Mouse (Mus musculus) midbrain, embryonic 11.5 days (tissue): Measurements from ENCODE around the gene Tle6. TPM values are rescaled to one million over a fixed set of nuclear protein-coding genes. Genes with fewer than 3 reads are reported as not detected.

ENCODE experiments used
- ATAC-seq: fragments of 200-750 bp; cut with Nextera tagmentation; 2 replicates; pipeline ENCODE4 v1.8.0; 2017; ENCODE audit warnings: moderate TSS enrichment, moderate library complexity; ENCODE audit not compliant: low FRiP score
- DNase-seq: peaks from one replicate; pipeline ENCODE4 v3.0.0; 2015; ENCODE audit warnings: low spot score; ENCODE audit errors: missing footprints
- H3K27ac ChIP-seq: fragments of 300-500 bp; sonication (generic); 2 replicates; pipeline ENCODE4 v1.5.1; 2014; ENCODE audit warnings: low read depth, low read length
- H3K27me3 ChIP-seq: fragments of 300-500 bp; sonication (generic); 2 replicates; pipeline ENCODE4 v1.6.1; 2014; ENCODE audit warnings: mild to moderate bottlenecking, low read length, moderate library complexity, mixed read lengths; ENCODE audit not compliant: control insufficient read depth, insufficient read depth
- H3K36me3 ChIP-seq: fragments of 300-500 bp; sonication (generic); 2 replicates; pipeline ENCODE4 v1.6.1; 2014; ENCODE audit warnings: mild to moderate bottlenecking, low read length, moderate library complexity, mixed read lengths; ENCODE audit not compliant: control insufficient read depth, insufficient read depth
- H3K4me1 ChIP-seq: fragments of 300-500 bp; sonication (generic); 2 replicates; pipeline ENCODE4 v1.6.1; 2014; ENCODE audit warnings: low read length; ENCODE audit not compliant: control insufficient read depth, insufficient read depth
- H3K4me2 ChIP-seq: fragments of 300-500 bp; sonication (generic); 2 replicates; pipeline ENCODE4 v1.6.1; 2014; ENCODE audit warnings: mild to moderate bottlenecking, moderate library complexity
- H3K4me3 ChIP-seq: fragments of 300-500 bp; sonication (generic); 2 replicates; pipeline ENCODE4 v1.5.1; 2014; ENCODE audit warnings: low read depth, low read length
- H3K9ac ChIP-seq: fragments of 300-500 bp; sonication (generic); 2 replicates; pipeline ENCODE4 v1.6.1; 2014; ENCODE audit warnings: low read length
- H3K9me3 ChIP-seq: fragments of 300-500 bp; sonication (generic); 2 replicates; pipeline ENCODE4 v1.6.1; 2016; ENCODE audit warnings: low read length; ENCODE audit not compliant: control insufficient read depth
- WGBS: fragments of 180-500 bp; shearing (Covaris S2); extraction: QIAGEN DNeasy Blood & Tissue Kit; methylation state at CpG from one replicate; pipeline ENCODE4 v1.1.7; 2014; 5-methylcytosine and 5-hydroxymethylcytosine counted together
- polyA plus RNA-seq: library from polyadenylated mRNA; unstranded; fragments of >200 nt; fragmentation: Nextera tagmentation; extraction: Ambion mirVana; gene quantifications from 2 replicates; pipeline ENCODE4 v1.2.1, GENCODE M21; 2014

The Tle6 gene
- polyA plus RNA-seq, 1 experiment from 2014 or later, result 6.0 TPM

DNA sequence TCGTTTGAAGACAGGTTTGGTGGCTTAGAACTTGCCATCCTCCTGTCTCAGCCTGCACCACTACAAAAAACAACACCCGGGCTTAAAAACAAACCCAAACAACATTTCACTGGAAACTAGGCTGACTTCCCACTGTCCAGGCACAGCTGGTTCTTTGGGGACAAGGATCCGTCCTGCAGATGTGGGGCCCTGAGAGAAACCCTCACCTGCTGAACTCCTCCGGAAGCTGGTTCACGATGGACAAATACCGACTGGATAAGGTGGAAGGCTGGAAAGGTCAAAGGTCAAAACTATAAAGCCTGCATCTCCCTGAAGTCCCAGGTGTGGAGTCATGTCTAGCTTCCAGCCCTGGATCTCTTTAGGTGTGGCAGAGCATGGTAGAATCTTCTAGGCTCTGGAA lies 2.0 kb downstream of the Tle6 start:
- H3K4me1 ChIP-seq, result peaks cover 33% of the 10 kb centered on the region

DNA sequence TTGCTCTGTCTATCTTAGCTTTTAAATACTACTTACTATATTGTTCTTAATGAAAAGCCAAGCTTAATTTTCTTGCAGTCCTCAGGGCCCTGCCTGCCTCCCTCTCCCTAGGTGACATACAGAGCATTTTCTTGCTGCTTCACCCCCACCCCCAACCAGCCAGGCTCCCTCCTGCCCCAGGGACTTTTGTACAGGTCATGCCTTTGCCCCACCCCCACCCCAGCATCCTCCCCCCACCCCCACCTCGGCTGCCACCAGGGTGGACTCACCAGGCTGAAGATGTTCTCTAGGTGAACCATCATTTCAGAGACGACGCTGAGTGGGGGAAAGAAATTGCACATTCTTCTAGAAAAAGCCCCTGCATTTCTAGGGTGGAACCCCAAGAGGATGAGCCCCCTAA lies 2.5 kb downstream of the Tle6 start:
- Histone ChIP-seq H3K27ac (no peak overlapping the region), H3K27me3 (peaks cover 59% of the 10 kb centered on the region), H3K36me3 (no peaks in the 10 kb centered on the region), H3K4me3 (no peak overlapping the region), H3K4me2 (no peak overlapping the region), H3K9me3 (no peaks in the 10 kb centered on the region), H3K9ac (no peak overlapping the region), H3K4me1 (peaks cover 33% of the 10 kb centered on the region)
- DNase-seq (no peak), ATAC-seq (no peak)
- 42% methylated on average over 3 of the region's 3 CpGs for WGBS

More for the DNA sequence above, 2.0 kb downstream of the Tle6 start:
- ATAC-seq (no peak), DNase-seq (no peak)
- no peak overlapping the region for H3K4me2 ChIP-seq
- H3K36me3 ChIP-seq, result no peaks in the 10 kb centered on the region
- H3K4me3 ChIP-seq, result no peak overlapping the region
- no peak overlapping the region for H3K9ac ChIP-seq
- no peak overlapping the region for H3K27ac ChIP-seq
- H3K9me3 ChIP-seq, result no peaks in the 10 kb centered on the region
- WGBS, result 58% methylated on average over 6 of the region's 6 CpGs
- H3K27me3 ChIP-seq, result peaks cover 57% of the 10 kb centered on the region

DNA sequence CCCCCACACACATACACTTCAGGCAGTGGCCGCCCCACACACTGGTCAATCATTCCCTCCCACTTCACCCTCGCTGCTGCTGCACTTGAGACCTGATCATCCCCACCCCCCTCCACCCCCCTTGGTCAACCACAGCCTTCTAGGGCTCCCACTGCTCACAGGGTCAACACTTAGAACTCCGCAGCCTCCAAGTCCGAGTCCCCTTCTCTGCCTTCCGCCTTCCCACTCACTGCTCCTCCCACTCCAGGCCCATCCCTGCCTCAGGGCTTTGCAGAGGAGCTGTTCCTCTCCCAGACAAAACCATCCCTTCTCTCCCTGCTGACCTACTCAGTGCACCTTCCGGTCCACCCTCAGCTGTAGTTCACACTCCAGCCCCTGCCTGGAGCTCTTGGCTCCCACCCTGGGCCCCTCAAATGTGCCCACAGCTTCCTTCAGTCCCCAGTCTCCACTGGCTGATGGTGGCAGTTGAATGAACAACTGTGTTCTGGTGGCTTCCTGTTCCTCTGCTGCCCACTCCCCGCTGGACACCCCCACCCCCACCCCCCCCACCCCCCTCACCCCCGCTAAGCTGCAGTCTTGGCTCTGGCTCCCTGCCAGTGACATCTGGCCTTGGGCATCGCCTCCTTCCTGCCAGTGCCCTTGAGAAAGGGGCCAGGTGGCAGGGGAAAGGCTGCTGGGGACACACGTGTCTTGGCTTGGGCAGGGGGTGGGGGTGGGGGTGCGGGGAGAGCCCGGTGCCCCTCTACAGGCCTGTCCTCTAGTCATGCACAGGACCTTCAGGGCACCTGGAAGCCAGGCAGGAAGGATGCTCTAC lies 3.5 kb downstream of the Tle6 start:
- DNase-seq, result no peak
- Histone ChIP-seq H3K36me3 (no peaks in the 10 kb centered on the region), H3K4me1 (peaks cover 33% of the 10 kb centered on the region), H3K4me2 (peak overlapping the region; percentile 28), H3K9me3 (no peaks in the 10 kb centered on the region), H3K4me3 (no peak overlapping the region), H3K9ac (peak overlapping the region; percentile 32; the same call in 1 of the 2 replicates), H3K27ac (no peak overlapping the region), H3K27me3 (peaks cover 59% of the 10 kb centered on the region)
- no peak for ATAC-seq
- 13% methylated on average over 12 of the region's 12 CpGs for WGBS

DNA sequence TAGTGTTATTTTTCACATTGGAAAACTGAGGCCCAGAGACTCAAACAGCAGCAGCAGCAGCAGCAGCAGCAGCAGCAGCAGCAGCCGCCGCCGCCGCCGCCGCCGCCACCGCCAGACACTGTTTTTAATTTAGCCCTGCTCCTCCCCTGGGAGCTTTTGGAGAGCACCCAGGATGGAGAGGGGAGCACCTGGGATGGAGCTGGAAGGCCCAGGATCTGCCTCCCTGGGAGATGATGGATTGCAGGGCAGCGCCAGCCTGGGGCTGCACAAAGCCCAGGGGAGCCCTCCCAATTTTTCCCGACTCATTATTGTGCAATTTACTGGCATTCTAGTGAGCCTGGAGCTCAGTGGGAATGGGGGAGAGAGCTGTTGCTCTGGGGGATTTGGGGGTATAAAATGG lies 4.3 kb downstream of the Tle6 start:
- no peak for ATAC-seq
- peak overlapping the region; percentile 28 for H3K4me2 ChIP-seq
- peaks cover 55% of the 10 kb centered on the region for H3K27me3 ChIP-seq
- WGBS, result under 1% methylated on average over 10 of the region's 10 CpGs
- H3K4me1 ChIP-seq, result peaks cover 31% of the 10 kb centered on the region
- H3K36me3 ChIP-seq, result no peaks in the 10 kb centered on the region
- H3K27ac ChIP-seq, result no peak overlapping the region
- DNase-seq, result no peak
- H3K4me3 ChIP-seq, result peak overlapping the region; percentile 11; the same call in 1 of the 2 replicates
- H3K9me3 ChIP-seq, result no peaks in the 10 kb centered on the region
- peak overlapping the region; percentile 32 for H3K9ac ChIP-seq

DNA sequence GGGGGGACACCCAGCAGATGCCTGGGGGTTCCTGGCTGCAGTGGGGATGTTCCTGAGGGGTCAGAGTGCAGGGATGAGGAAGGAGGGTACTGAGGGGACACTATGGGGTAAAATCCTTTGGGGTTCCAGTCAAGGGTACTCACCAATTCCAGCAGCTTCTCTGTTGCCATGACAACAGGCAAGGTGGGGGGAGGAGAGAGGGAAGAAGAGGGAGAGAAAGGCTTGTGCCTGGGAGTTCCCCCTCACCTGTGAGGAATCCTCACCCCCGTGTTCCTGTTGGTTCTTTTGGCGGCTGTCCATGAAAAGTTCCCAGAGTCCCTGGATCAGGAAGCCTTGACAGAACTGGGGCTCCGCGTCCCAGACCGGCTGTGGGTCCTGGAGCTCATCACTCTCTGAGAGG lies 5.3 kb downstream of the Tle6 start:
- H3K9ac ChIP-seq, result no peak overlapping the region
- no peak for DNase-seq
- H3K4me2 ChIP-seq, result no peak overlapping the region
- no peak overlapping the region for H3K4me3 ChIP-seq
- H3K27ac ChIP-seq, result no peak overlapping the region
- peaks cover 50% of the 10 kb centered on the region for H3K27me3 ChIP-seq
- WGBS, result 46% methylated on average over 5 of the region's 5 CpGs
- H3K36me3 ChIP-seq, result no peaks in the 10 kb centered on the region
- H3K9me3 ChIP-seq, result no peaks in the 10 kb centered on the region
- no peak for ATAC-seq
- peaks cover 22% of the 10 kb centered on the region for H3K4me1 ChIP-seq

DNA sequence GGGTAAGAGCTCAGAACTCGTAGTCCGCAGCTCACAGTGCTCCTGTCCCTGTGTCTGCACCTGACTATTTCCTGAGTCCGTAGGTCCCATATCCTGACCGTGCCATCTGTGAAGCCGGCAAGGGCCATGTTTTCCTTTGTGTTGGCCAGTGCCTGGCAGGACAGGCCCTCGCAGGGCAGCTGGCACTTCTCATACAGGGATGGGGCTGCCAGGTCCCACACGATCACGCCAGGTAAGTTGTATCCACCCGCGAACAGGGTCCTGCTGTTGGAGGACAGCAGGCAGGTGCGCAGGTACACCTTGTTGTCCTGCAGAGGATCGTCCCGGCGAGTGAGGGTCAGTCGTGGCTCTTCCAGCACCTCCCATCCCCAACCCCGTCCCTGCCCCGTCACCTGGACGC lies 6.9 kb downstream of the Tle6 start:
- 81% methylated on average over 18 of the region's 18 CpGs for WGBS
- DNase-seq, result no peak

DNA sequence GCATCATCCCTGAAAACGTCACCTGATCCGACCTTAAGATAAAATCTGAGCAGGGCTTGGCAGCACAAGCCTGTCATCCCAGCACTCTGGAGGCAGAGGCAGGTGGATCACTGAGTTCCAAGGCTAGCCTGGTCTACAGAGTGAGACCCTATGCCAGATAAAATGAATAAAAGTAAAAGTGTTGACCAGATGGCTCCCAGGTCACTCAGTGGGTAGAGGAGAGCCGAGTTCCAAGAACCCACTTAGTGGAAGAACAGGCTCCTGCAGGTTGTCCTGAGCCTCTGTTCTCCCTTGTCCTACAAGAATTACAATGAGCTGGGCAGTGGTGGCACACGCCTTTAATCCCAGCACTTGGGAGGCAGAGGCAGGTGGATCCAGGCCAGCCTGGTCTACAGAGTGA lies 7.7 kb downstream of the Tle6 start:
- ATAC-seq, result no peak
- WGBS, result 59% methylated on average over 4 of the region's 4 CpGs
- Histone ChIP-seq H3K27ac (no peak overlapping the region), H3K4me3 (no peak overlapping the region), H3K9ac (no peak overlapping the region), H3K27me3 (peaks cover 35% of the 10 kb centered on the region), H3K4me1 (peaks cover 20% of the 10 kb centered on the region), H3K36me3 (no peaks in the 10 kb centered on the region), H3K9me3 (no peaks in the 10 kb centered on the region), H3K4me2 (no peak overlapping the region)
- DNase-seq, result no peak

More for the DNA sequence above, 6.9 kb downstream of the Tle6 start:
- Histone ChIP-seq H3K4me3 (no peak overlapping the region), H3K4me1 (peaks cover 20% of the 10 kb centered on the region), H3K9me3 (no peaks in the 10 kb centered on the region), H3K27ac (no peak overlapping the region), H3K4me2 (no peak overlapping the region), H3K9ac (no peak overlapping the region), H3K36me3 (no peaks in the 10 kb centered on the region), H3K27me3 (peaks cover 41% of the 10 kb centered on the region)
- no peak for ATAC-seq

DNA sequence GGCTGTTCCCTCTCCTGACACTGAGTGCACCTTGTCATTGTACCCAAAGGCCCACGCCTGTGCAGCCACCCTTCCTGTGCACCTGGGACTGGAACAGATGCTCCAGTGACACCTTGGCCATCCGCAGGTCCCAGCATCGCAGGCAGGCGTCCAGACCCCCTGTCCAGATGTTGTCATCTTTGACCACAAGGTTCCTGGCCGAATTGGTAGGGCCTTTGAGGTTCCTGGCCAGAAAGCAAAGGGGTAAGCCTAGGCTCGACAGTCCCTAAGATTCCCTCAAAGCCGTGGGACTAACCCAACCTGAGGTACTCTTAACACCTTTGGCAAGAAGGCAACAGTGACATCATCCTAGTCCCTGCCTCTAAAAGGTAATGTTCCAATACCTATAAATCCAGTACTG lies 8.2 kb downstream of the Tle6 start:
- H3K9me3 ChIP-seq, result no peaks in the 10 kb centered on the region
- peaks cover 30% of the 10 kb centered on the region for H3K27me3 ChIP-seq
- no peak overlapping the region for H3K4me2 ChIP-seq
- no peak overlapping the region for H3K9ac ChIP-seq
- no peak overlapping the region for H3K27ac ChIP-seq
- ATAC-seq, result no peak
- no peak overlapping the region for H3K4me3 ChIP-seq
- no peaks in the 10 kb centered on the region for H3K36me3 ChIP-seq
- 80% methylated on average over 7 of the region's 7 CpGs for WGBS
- peaks cover 20% of the 10 kb centered on the region for H3K4me1 ChIP-seq
- no peak for DNase-seq

DNA sequence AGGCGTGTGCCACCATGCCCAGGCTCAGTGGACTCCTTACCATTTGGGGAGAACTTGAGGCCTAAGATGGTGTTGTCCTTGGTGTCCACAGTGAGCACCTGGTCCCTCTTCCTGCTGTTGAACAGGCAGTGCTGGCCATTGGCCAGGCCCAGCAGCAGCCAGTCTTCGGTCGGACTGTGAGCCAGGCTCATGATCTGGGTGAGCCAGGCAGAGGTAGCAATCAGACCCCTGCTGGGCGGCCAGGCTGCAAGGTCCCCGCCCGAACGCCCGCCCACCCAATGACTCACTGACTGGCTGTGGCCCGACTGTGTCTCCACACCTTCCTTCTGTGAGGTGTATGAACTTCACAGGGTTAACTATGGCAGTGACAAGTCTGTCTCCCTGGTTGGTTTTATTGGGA lies 9.0 kb downstream of the Tle6 start:
- Histone ChIP-seq H3K4me1 (peaks cover 15% of the 10 kb centered on the region), H3K9me3 (no peaks in the 10 kb centered on the region), H3K27me3 (peaks cover 28% of the 10 kb centered on the region), H3K36me3 (no peaks in the 10 kb centered on the region), H3K4me3 (no peak overlapping the region), H3K4me2 (no peak overlapping the region), H3K9ac (no peak overlapping the region), H3K27ac (no peak overlapping the region)
- WGBS, result 76% methylated on average over 9 of the region's 9 CpGs
- DNase-seq (no peak), ATAC-seq (no peak)
